Mouse (Mus musculus): ENCODE results near the gene St5. TPM values are rescaled to one million over a fixed set of nuclear protein-coding genes. Genes with fewer than 3 reads are reported as not detected.

Gene St5
- polyA plus RNA-seq, 1 experiment from 2014 or later: 33.5 TPM

- Histone ChIP-seq H3K4me1 (peaks cover 46% of the 10 kb centered on the region), H3K9me3 (no peaks in the 10 kb centered on the region), H3K27me3 (ENCODE audit: poor library complexity, severe bottlenecking) (no peaks in the 10 kb centered on the region), H3K27ac (no peak overlapping the region), H3K4me3 (no peak overlapping the region), H3K36me3 (replicated peaks) (no peaks in the 10 kb centered on the region)
- no peak for DNase-seq (ENCODE audit: extremely low spot score, low spot score)
- WGBS: 100% methylated on average over 1 of the region's 1 CpGs
Observed at GRCm38 (mm10) chr7:109584467-109584866, 118.9 kb downstream of the St5 start.

GRCm38 (mm10) chr7:109580489-109580888 is 122.9 kb downstream of the St5 start:
- peak overlapping the region; percentile 68 for H3K27ac ChIP-seq
- H3K36me3 ChIP-seq (replicated peaks): no peaks in the 10 kb centered on the region
- DNase-seq (ENCODE audit: extremely low spot score, low spot score): no peak
- no peak overlapping the region for H3K4me3 ChIP-seq
- H3K4me1 ChIP-seq: peaks cover 56% of the 10 kb centered on the region
- 85% methylated on average over 4 of the region's 4 CpGs for WGBS
- no peaks in the 10 kb centered on the region for H3K9me3 ChIP-seq
- H3K27me3 ChIP-seq (ENCODE audit: poor library complexity, severe bottlenecking): no peaks in the 10 kb centered on the region

GRCm38 (mm10) chr7:109579585-109580307 is 123.7 kb downstream of the St5 start:
- no peak for DNase-seq (ENCODE audit: extremely low spot score, low spot score)
- Histone ChIP-seq H3K27ac (peak overlapping the region; percentile 68), H3K4me1 (peaks cover 54% of the 10 kb centered on the region), H3K27me3 (ENCODE audit: poor library complexity, severe bottlenecking) (no peaks in the 10 kb centered on the region), H3K36me3 (replicated peaks) (no peaks in the 10 kb centered on the region), H3K9me3 (no peaks in the 10 kb centered on the region), H3K4me3 (no peak overlapping the region)
- WGBS: 67% methylated on average over 6 of the region's 6 CpGs

GRCm38 (mm10) chr7:109578880-109579584 is 124.4 kb downstream of the St5 start:
- H3K4me3 ChIP-seq: no peak overlapping the region
- H3K9me3 ChIP-seq: no peaks in the 10 kb centered on the region
- H3K27me3 ChIP-seq (ENCODE audit: poor library complexity, severe bottlenecking): no peaks in the 10 kb centered on the region
- H3K36me3 ChIP-seq (replicated peaks): no peaks in the 10 kb centered on the region
- 62% methylated on average over 2 of the region's 2 CpGs for WGBS
- DNase-seq (ENCODE audit: extremely low spot score, low spot score): no peak
- peaks cover 54% of the 10 kb centered on the region for H3K4me1 ChIP-seq
- H3K27ac ChIP-seq: peak overlapping the region; percentile 68; the same call in 1 of the 2 replicates

GRCm38 (mm10) chr7:109576321-109577314 is 126.8 kb downstream of the St5 start:
- no peak for DNase-seq (ENCODE audit: extremely low spot score, low spot score)
- Histone ChIP-seq H3K4me3 (no peak overlapping the region), H3K4me1 (peaks cover 48% of the 10 kb centered on the region), H3K27me3 (ENCODE audit: poor library complexity, severe bottlenecking) (no peaks in the 10 kb centered on the region), H3K27ac (peak overlapping the region; percentile 56; the same call in 1 of the 2 replicates), H3K36me3 (replicated peaks) (no peaks in the 10 kb centered on the region), H3K9me3 (no peaks in the 10 kb centered on the region)
- WGBS: 65% methylated on average over 11 of the region's 11 CpGs

GRCm38 (mm10) chr7:109574166-109574565 is 129.2 kb downstream of the St5 start:
- Histone ChIP-seq H3K36me3 (replicated peaks) (no peaks in the 10 kb centered on the region), H3K27me3 (ENCODE audit: poor library complexity, severe bottlenecking) (no peaks in the 10 kb centered on the region), H3K4me3 (no peak overlapping the region), H3K4me1 (peaks cover 31% of the 10 kb centered on the region), H3K27ac (no peak overlapping the region), H3K9me3 (no peaks in the 10 kb centered on the region)
- 91% methylated on average over 7 of the region's 7 CpGs for WGBS
- DNase-seq (ENCODE audit: extremely low spot score, low spot score): no peak

GRCm38 (mm10) chr7:109568391-109568892 is 135.0 kb downstream of the St5 start:
- Histone ChIP-seq H3K27ac (no peak overlapping the region), H3K4me3 (no peak overlapping the region), H3K36me3 (replicated peaks) (peaks cover 3% of the 10 kb centered on the region; the same call in 1 of the 2 replicates), H3K4me1 (no peaks in the 10 kb centered on the region), H3K27me3 (ENCODE audit: poor library complexity, severe bottlenecking) (no peaks in the 10 kb centered on the region), H3K9me3 (no peaks in the 10 kb centered on the region)
- WGBS: 95% methylated on average over 4 of the region's 4 CpGs
- DNase-seq (ENCODE audit: extremely low spot score, low spot score): no peak

- Histone ChIP-seq H3K36me3 (replicated peaks) (peaks cover 3% of the 10 kb centered on the region; the same call in 1 of the 2 replicates), H3K27me3 (ENCODE audit: poor library complexity, severe bottlenecking) (no peaks in the 10 kb centered on the region), H3K9me3 (no peaks in the 10 kb centered on the region), H3K27ac (no peak overlapping the region), H3K4me3 (no peak overlapping the region), H3K4me1 (peaks cover 7% of the 10 kb centered on the region; the same call in 1 of the 2 replicates)
- DNase-seq (ENCODE audit: extremely low spot score, low spot score): no peak
- WGBS: 86% methylated on average over 11 of the region's 11 CpGs
Observed at GRCm38 (mm10) chr7:109566841-109567768, 136.3 kb downstream of the St5 start.

- no peak for DNase-seq (ENCODE audit: extremely low spot score, low spot score)
- Histone ChIP-seq H3K27ac (no peak overlapping the region), H3K4me1 (peaks cover 7% of the 10 kb centered on the region; the same call in 1 of the 2 replicates), H3K36me3 (replicated peaks) (peaks cover 3% of the 10 kb centered on the region; the same call in 1 of the 2 replicates), H3K4me3 (no peak overlapping the region), H3K9me3 (no peaks in the 10 kb centered on the region), H3K27me3 (ENCODE audit: poor library complexity, severe bottlenecking) (no peaks in the 10 kb centered on the region)
Observed at GRCm38 (mm10) chr7:109566327-109566726, 137.1 kb downstream of the St5 start.

- Histone ChIP-seq H3K27ac (no peak overlapping the region), H3K9me3 (no peaks in the 10 kb centered on the region), H3K36me3 (replicated peaks) (peaks cover 3% of the 10 kb centered on the region; the same call in 1 of the 2 replicates), H3K27me3 (ENCODE audit: poor library complexity, severe bottlenecking) (no peaks in the 10 kb centered on the region), H3K4me3 (no peak overlapping the region), H3K4me1 (peaks cover 12% of the 10 kb centered on the region; the same call in 1 of the 2 replicates)
- 83% methylated on average over 4 of the region's 4 CpGs for WGBS
- DNase-seq (ENCODE audit: extremely low spot score, low spot score): no peak
Observed at GRCm38 (mm10) chr7:109563775-109564362, 139.5 kb downstream of the St5 start.

- H3K36me3 ChIP-seq (replicated peaks): no peaks in the 10 kb centered on the region
- no peak for DNase-seq (ENCODE audit: extremely low spot score, low spot score)
- peaks cover 12% of the 10 kb centered on the region; the same call in 1 of the 2 replicates for H3K4me1 ChIP-seq
- H3K27me3 ChIP-seq (ENCODE audit: poor library complexity, severe bottlenecking): no peaks in the 10 kb centered on the region
- no peaks in the 10 kb centered on the region for H3K9me3 ChIP-seq
- 91% methylated on average over 5 of the region's 5 CpGs for WGBS
- no peak overlapping the region for H3K4me3 ChIP-seq
- no peak overlapping the region for H3K27ac ChIP-seq
Observed at GRCm38 (mm10) chr7:109562676-109563075, 140.7 kb downstream of the St5 start.

All from forebrain, embryonic 10.5 days (tissue).